Mouse (Mus musculus) erythroblast, embryonic 14.5 days (primary cell): ENCODE data around the gene Pigt.

Source experiments
- GATA1 ChIP-seq: IDR thresholded peaks from 2 replicates; pipeline ENCODE4 v1.6.1; 2012; ENCODE audit warnings: low read length, inconsistent platforms, mixed read lengths
- TAL1 ChIP-seq: IDR thresholded peaks from 3 replicates; pipeline ENCODE4 v1.6.1; 2012; ENCODE audit warnings: low read length, inconsistent platforms, mixed read lengths

DNA sequence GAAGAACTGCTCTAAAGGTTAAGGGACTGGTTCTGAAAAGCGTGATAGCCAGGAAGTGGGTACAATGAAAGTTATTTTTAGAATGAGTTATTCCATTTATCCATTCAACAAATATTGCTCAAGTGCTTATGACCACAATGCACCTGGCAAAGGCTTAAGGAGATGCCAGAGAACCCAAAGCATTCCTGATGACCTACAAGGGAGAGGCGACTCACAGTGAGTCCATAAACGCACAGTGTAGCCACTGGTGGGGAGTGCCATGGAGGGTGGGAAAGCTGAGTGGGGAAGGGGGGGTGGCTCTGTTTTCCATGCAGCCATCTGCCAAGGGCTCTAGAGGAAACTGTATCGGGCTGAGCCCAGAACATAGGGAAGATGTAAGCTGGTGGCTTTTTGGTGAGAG, 52.0 kb downstream of the Pigt start:
- no peak for TF ChIP-seq TAL1
- TF ChIP-seq GATA1 = no peak
